Mouse (Mus musculus) hindbrain, embryonic 12.5 days (tissue): Measurements from ENCODE around the gene Idh2. TPM values are rescaled to one million over a fixed set of nuclear protein-coding genes. Genes with fewer than 3 reads are reported as not detected.
A peak's percentile ranks its signal among the peaks of the same experiment; 100 is the strongest.

Experiments
- ATAC-seq: fragments of 200-750 bp; cut with Nextera tagmentation; 2 replicates; pipeline ENCODE4 v1.8.0; 2017; ENCODE audit warnings: moderate TSS enrichment; ENCODE audit not compliant: low FRiP score
- H3K27ac ChIP-seq: fragments of 300-500 bp; sonication (generic); 2 replicates; pipeline ENCODE4 v1.5.1; 2016; ENCODE audit warnings: mild to moderate bottlenecking
- H3K27me3 ChIP-seq: fragments of 300-500 bp; sonication (generic); 2 replicates; pipeline ENCODE4 v1.6.1; 2016; ENCODE audit warnings: mild to moderate bottlenecking
- H3K36me3 ChIP-seq: fragments of 300-500 bp; sonication (generic); 2 replicates; pipeline ENCODE4 v1.6.1; 2016; ENCODE audit warnings: mild to moderate bottlenecking
- H3K4me1 ChIP-seq: fragments of 300-500 bp; sonication (generic); 2 replicates; pipeline ENCODE4 v1.6.1; 2016
- H3K4me2 ChIP-seq: fragments of 300-500 bp; sonication (generic); replicated peaks from 2 replicates; pipeline ENCODE4 v1.6.1; 2016; ENCODE audit warnings: mild to moderate bottlenecking
- H3K4me3 ChIP-seq: fragments of 300-500 bp; sonication (generic); 2 replicates; pipeline ENCODE4 v1.5.1; 2016; ENCODE audit warnings: mild to moderate bottlenecking
- H3K9ac ChIP-seq: fragments of 300-500 bp; sonication (generic); 2 replicates; pipeline ENCODE4 v1.6.1; 2016; ENCODE audit warnings: mild to moderate bottlenecking, moderate library complexity
- H3K9me3 ChIP-seq: fragments of 300-500 bp; sonication (generic); replicated peaks from 2 replicates; pipeline ENCODE4 v1.6.1; 2016; ENCODE audit warnings: mild to moderate bottlenecking
- WGBS: fragments of 180-500 bp; shearing (Covaris S2); methylation state at CpG from one replicate; pipeline ENCODE4 v1.1.7; 2016; 5-methylcytosine and 5-hydroxymethylcytosine counted together
- polyA plus RNA-seq: library from polyadenylated mRNA; unstranded; fragments of >200 nt; fragmentation: Nextera tagmentation; extraction: Ambion mirVana; gene quantifications from 2 replicates; pipeline ENCODE4 v1.2.1, GENCODE M21; 2016

Gene Idh2
- polyA plus RNA-seq, 1 experiment from 2014 or later: 326 TPM

DNA sequence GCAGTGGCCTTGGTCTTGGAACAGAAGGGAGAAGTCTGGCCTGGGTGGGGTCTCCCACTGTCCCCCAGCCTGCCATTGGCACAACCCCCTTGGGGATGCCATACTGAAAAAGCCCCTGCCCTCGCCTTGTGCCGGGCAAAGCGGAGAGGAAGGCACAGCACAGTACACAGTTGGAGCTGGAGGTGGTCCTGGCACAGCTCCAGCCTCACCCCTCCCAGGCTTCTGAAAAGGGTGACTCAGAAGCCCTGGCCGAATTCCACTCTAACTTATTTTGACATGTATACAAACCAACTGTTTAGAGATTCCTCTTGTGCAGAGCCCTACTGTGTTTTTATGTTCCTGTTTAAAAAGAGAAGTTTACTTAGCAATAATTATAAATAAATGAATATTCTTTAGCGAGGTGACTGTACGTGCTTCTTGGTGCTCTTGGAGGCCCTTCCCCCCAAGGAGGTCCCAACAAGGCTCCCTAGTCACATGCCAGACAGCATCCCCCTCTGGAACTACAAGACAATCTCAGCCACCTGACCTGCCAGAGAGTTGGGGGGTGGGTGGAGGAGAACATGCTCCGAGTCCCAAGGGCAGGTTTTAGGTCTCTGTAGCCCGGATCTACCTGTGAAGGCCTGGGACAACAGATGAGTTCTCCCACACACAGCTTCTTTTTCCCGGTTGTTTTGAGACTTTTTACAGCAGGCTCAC, 22.7 kb downstream of the Idh2 start:
- H3K27ac ChIP-seq: 0 out of 2 replicates have a peak overlapping the region, but pooled peaks have one; percentile 23
- 75% methylated on average over 9 of the region's 9 CpGs for WGBS
- peak; percentile 21; the same call in 1 of the 2 replicates for ATAC-seq

DNA sequence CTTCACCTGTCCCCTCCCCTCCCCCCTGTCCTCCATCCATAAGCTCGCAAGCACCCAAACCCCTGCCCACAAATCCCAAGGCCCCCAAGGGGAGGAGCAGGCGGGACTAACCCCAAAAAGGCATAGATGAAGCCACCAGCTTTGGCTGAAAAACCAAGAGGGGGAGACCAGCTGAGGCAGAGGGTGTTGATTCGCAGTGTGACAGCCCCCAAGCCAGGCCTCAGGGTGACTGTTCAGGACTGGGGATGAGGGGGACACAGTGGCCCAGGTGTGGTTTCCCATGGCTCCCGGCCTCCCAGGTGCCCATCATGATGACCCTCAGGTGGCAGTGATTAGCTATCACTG, 23.4 kb downstream of the Idh2 start:
- no peak; the same call in 1 of the 2 replicates for ATAC-seq
- H3K9ac ChIP-seq: no peak overlapping the region
- 91% methylated on average over 3 of the region's 4 CpGs for WGBS
- no peak overlapping the region for H3K4me2 ChIP-seq
- H3K9me3 ChIP-seq: no peaks in the 10 kb centered on the region
- peaks cover 94% of the 10 kb centered on the region for H3K36me3 ChIP-seq
- 0 out of 2 replicates have a peak overlapping the region, but pooled peaks have one; percentile 23 for H3K27ac ChIP-seq
- no peaks in the 10 kb centered on the region for H3K27me3 ChIP-seq
- H3K4me3 ChIP-seq: no peak overlapping the region
- peaks cover 6% of the 10 kb centered on the region for H3K4me1 ChIP-seq

More for the DNA sequence above, 22.7 kb downstream of the Idh2 start:
- Histone ChIP-seq H3K36me3 (peaks cover 94% of the 10 kb centered on the region), H3K4me1 (peaks cover 6% of the 10 kb centered on the region), H3K9me3 (no peaks in the 10 kb centered on the region), H3K4me2 (no peak overlapping the region), H3K27me3 (no peaks in the 10 kb centered on the region), H3K9ac (no peak overlapping the region), H3K4me3 (no peak overlapping the region)

DNA sequence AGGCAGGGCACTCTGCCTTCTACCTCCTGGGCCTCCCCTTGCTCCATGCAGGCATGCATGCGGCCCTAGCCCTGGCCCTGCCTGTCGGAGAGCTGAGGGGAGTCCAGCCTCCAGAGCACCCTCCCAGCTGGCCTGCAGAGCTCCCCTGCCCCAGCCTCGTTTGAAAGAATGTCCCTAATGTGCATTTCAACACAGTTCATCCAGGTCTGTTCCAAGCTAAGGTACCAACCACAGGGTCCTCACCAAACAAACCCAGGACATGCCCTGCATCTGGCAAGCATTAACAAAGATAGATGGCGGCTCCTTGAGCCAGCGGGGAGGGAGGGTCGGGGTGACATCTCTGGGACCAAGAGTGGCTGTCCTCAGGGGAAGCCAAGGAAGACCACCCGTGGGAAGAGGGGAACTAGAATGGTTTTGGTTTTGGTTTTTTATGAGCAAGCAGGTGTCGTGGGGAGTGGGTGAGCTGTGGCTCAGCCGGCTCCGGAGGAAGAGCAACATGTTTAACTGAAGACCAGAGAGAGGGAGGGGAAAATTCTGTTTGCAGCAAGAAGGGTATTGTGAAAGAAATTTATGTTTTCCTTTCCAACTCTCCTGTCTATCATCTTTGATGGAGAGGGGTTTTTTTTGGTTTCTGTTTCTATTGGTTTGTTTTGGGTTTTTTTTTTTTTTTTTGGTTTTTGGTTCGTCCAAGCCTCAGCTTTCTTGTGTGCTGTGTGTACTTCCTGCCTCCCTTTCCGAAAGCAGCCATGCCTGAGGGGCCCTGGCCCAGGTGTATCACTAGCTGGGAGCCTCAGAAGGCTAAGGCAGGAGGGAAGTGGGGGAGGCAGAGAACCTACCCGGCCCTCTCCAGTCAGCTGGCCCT, 24.0 kb downstream of the Idh2 start:
- ATAC-seq: no peak
- Histone ChIP-seq H3K4me1 (peaks cover 6% of the 10 kb centered on the region), H3K36me3 (peaks cover 94% of the 10 kb centered on the region), H3K4me2 (no peak overlapping the region), H3K9ac (no peak overlapping the region), H3K27me3 (no peaks in the 10 kb centered on the region), H3K4me3 (no peak overlapping the region), H3K27ac (peak overlapping the region; percentile 40; the same call in 1 of the 2 replicates), H3K9me3 (no peaks in the 10 kb centered on the region)
- 59% methylated on average over 13 of the region's 13 CpGs for WGBS

DNA sequence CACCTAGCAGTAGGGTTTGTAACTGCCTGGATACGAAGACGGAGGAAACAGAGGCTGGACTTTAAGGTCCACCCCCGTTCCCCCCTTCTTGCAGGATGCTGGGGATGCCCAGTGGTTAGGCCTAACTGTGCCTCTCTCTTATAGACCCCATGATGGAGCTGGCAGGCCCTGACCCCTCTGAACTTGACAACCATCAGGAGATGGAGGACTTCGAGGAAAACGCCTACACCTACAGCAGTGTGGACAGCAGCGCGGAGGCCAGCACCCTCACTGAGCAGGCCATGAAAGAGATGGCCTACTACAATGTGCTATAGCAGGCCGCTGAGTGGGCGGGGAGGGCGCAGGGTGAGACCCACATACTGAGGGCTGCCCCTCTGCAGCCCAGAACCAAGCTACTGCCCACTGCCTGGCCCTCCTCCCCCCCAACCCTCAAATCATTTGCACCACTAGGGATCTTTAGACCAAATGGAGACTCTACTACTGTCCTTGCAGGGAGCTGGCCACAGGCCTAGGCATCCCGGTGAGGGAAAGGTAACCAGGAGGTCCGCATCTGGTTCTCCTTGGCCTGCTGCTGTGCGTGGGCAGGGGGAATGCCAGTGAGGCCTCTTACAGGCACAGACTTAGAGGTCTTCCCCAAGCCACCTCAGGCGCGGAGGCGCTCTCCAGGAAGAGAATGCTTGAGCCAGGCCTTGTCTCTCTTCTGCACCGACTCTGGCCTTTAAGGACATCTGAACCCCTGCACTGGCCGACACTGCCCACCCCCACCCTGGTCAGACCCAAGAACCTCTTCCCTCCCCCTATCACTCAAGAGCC, 24.8 kb downstream of the Idh2 start:
- H3K27me3 ChIP-seq: no peaks in the 10 kb centered on the region
- 88% methylated on average over 18 of the region's 18 CpGs for WGBS
- H3K9me3 ChIP-seq: no peaks in the 10 kb centered on the region
- 0 out of 2 replicates have a peak overlapping the region, but pooled peaks have one; percentile 40 for H3K27ac ChIP-seq
- H3K9ac ChIP-seq: peak overlapping the region; percentile 8; the same call in 1 of the 2 replicates
- H3K4me1 ChIP-seq: peaks cover 6% of the 10 kb centered on the region
- no peak overlapping the region for H3K4me3 ChIP-seq
- H3K36me3 ChIP-seq: peaks cover 92% of the 10 kb centered on the region
- no peak for ATAC-seq
- no peak overlapping the region for H3K4me2 ChIP-seq

DNA sequence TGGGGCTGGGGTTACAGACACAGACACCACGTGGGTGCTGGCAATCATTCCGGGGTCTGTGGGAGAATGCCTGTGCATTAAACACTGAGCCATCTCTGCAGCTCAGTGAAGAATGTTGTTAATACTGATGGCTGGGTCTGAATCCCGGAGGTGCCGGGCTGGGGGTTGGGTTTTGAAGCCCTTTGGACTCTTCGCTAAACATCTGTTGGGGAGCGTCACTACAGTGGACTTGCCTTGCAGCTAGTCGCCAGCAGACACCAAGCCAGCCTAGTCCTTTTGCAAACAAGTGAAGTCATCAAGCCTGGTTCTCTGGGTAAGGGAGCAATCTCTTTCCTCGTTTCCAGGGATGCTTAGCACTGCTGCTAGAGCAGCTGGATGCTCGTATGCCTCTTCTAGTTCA, 27.0 kb downstream of the Idh2 start:
- H3K9me3 ChIP-seq: no peaks in the 10 kb centered on the region
- H3K9ac ChIP-seq: no peak overlapping the region
- no peaks in the 10 kb centered on the region for H3K27me3 ChIP-seq
- no peak overlapping the region for H3K4me3 ChIP-seq
- no peak for ATAC-seq
- no peak overlapping the region for H3K27ac ChIP-seq
- H3K4me1 ChIP-seq: peaks cover 6% of the 10 kb centered on the region
- H3K36me3 ChIP-seq: peaks cover 79% of the 10 kb centered on the region
- no peak overlapping the region for H3K4me2 ChIP-seq
- WGBS: 85% methylated on average over 9 of the region's 9 CpGs

DNA sequence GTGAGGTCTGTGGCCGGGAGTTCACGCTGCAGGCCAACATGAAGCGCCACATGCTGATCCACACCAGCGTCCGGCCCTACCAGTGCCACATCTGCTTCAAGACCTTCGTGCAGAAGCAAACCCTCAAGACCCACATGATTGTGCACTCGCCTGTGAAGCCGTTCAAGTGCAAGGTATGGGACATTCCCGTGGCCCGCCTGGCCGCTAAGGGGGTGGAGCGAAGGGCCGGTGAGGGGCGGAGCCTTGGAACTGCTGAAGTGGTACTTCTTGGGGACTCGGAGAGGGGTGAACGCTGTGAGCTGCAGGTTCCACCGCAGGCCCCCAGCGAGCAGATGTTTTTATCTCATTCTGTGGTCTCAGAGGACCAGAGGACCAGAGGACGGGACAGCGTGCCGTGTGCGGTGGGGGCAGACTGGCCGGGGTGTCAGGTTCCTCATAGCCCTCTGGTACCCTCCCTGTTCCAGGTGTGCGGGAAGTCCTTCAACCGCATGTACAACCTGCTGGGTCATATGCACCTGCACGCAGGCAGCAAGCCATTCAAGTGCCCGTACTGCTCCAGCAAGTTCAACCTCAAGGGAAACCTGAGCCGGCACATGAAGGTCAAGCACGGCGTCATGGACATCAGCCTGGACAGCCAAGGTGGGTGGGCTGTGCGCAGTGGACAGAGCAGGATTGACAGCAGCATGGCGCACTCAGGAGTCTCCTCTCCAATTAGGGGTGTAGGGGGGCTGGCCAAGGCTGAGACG, 29.0 kb downstream of the Idh2 start:
- ATAC-seq: no peak
- peaks cover 84% of the 10 kb centered on the region for H3K36me3 ChIP-seq

DNA sequence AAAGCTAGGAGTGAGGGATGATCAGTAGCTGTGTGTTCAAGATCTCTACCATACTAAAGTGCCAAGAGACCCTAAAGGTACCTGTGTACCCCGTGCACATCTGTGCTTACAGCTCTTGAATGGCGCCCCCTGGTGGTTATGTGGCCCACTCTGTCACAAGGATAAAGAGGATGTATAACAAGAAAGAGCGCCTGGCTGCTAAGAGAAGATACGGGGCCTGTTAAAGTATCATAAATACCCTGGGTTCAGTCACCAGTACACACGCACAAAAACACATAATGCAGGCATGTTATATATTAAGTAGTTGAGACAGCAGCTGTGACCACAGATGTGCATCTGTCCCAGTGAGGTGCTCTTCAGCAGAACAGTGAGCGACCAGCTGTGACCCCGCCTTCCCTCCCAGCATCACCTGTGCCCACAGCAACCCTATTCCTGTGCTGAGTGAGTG, 30.7 kb downstream of the Idh2 start:
- Histone ChIP-seq H3K27me3 (no peaks in the 10 kb centered on the region), H3K27ac (no peak overlapping the region), H3K9me3 (no peaks in the 10 kb centered on the region), H3K4me2 (no peak overlapping the region), H3K9ac (no peak overlapping the region), H3K36me3 (peaks cover 69% of the 10 kb centered on the region), H3K4me3 (no peak overlapping the region), H3K4me1 (peaks cover 4% of the 10 kb centered on the region; the same call in 1 of the 2 replicates)
- peak; percentile 55; the same call in 1 of the 2 replicates for ATAC-seq
- 63% methylated on average over 7 of the region's 7 CpGs for WGBS

More for the DNA sequence above, 29.0 kb downstream of the Idh2 start:
- WGBS: 84% methylated on average over 33 of the region's 33 CpGs
- H3K4me3 ChIP-seq: no peak overlapping the region
- H3K27me3 ChIP-seq: no peaks in the 10 kb centered on the region
- no peak overlapping the region for H3K4me2 ChIP-seq
- no peak overlapping the region for H3K9ac ChIP-seq
- H3K27ac ChIP-seq: 0 out of 2 replicates have a peak overlapping the region, but pooled peaks have one; percentile 23
- no peaks in the 10 kb centered on the region for H3K4me1 ChIP-seq
- no peaks in the 10 kb centered on the region for H3K9me3 ChIP-seq

DNA sequence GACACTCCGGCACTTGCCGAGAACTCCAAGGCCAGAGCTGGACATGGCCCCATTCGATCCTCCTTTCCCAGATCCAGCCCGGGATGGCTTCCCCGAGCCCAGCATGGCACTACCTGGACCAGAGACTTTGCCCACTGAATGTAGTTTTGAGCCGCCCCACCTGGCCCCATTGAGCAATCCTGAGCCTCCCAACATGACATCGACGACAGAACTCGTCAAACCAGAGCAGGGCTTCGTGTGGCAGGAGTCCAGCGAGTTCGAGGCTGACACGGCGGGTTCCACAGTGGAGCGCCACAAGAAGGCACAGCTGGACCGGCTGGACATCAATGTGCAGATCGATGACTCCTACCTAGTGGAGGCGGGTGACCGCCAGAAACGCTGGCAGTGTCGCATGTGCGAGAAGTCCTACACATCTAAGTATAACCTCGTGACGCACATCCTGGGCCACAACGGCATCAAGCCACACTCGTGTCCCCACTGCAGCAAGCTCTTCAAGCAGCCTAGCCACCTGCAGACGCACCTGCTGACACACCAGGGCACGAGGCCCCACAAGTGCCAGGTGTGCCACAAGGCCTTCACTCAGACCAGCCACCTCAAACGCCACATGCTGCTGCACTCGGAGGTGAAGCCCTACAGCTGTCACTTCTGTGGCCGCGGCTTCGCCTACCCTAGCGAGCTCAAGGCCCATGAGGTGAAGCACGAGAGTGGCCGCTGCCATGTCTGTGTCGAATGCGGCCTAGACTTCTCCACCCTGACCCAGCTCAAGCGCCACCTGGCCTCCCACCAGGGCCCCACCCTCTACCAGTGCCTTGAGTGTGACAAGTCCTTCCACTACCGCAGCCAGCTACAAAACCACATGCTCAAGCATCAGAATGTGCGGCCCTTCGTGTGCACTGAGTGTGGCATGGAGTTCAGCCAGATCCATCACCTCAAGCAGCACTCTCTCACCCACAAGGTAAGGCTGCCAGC, 33.3 kb downstream of the Idh2 start:
- Histone ChIP-seq H3K36me3 (peaks cover 43% of the 10 kb centered on the region), H3K9ac (no peak overlapping the region), H3K4me1 (peaks cover 25% of the 10 kb centered on the region), H3K27ac (no peak overlapping the region), H3K4me2 (no peak overlapping the region), H3K4me3 (no peak overlapping the region), H3K27me3 (no peaks in the 10 kb centered on the region), H3K9me3 (no peaks in the 10 kb centered on the region)
- WGBS: 93% methylated on average over 42 of the region's 42 CpGs
- no peak for ATAC-seq

DNA sequence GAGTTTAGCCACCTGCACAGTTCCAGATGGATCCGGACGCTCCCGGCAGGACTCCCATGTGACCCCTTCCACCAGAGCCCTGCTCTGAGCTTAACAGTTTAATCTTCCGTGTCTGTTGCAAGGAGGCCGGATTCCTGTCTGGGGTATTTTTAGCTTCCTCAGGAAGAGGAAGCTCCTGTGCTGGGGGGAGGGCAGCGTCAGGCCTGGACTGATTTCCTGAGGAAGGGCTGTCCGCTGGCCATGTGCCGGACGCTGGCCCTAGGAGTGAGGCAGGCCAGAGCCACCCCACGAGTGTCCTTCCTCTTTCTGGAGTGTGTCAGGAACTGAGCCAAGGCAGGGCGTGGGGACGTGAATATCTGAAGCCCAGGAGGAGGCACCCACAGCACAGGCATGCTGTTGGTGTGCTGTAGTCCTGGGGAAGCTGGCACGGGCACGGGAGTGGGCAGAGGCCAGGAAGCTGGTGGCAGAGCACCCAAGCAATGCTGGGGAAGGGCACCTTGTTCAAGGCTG, 36.3 kb downstream of the Idh2 start:
- no peaks in the 10 kb centered on the region for H3K27me3 ChIP-seq

DNA sequence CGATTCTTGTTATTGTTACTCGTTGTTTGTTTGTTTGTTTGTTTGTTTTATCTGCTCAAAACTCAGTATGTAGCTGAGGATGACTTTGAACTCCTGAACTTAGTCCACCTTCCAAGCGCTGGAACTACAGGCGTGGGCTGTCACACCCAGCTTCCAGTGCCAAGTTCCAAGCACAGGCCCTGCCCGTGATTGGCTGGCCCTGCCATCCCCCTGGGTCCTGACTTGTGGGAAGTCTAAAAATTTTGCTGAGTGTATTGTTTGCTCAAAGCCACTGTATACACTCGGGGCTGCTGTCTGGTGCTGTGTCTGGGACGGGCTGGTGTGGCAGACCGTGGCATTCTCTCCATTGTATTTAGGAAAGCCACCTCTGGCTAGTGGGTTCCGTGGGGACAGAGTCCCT, 37.4 kb downstream of the Idh2 start:
- ATAC-seq: no peak
- H3K9ac ChIP-seq: no peak overlapping the region

More for the DNA sequence above, 36.3 kb downstream of the Idh2 start:
- H3K4me2 ChIP-seq: no peak overlapping the region
- ATAC-seq: no peak
- 53% methylated on average over 14 of the region's 14 CpGs for WGBS
- H3K9ac ChIP-seq: no peak overlapping the region; the same call in 1 of the 2 replicates
- no peak overlapping the region for H3K4me3 ChIP-seq
- peaks cover 55% of the 10 kb centered on the region for H3K4me1 ChIP-seq
- H3K27ac ChIP-seq: peak overlapping the region; percentile 75
- peaks cover 29% of the 10 kb centered on the region for H3K36me3 ChIP-seq
- H3K9me3 ChIP-seq: no peaks in the 10 kb centered on the region

More for the DNA sequence above, 37.4 kb downstream of the Idh2 start:
- Histone ChIP-seq H3K4me1 (peaks cover 64% of the 10 kb centered on the region), H3K27ac (no peak overlapping the region), H3K36me3 (peaks cover 18% of the 10 kb centered on the region), H3K9me3 (no peaks in the 10 kb centered on the region), H3K27me3 (no peaks in the 10 kb centered on the region), H3K4me2 (no peak overlapping the region), H3K4me3 (no peak overlapping the region)
- 67% methylated on average over 9 of the region's 9 CpGs for WGBS
